Mouse (Mus musculus) testis, adult 2 months (tissue): Measurements from ENCODE around the gene Ccdc141. TPM values are rescaled to one million over a fixed set of nuclear protein-coding genes. Genes with fewer than 3 reads are reported as not detected.

ENCODE experiments used
- H3K27ac ChIP-seq: fragments of 200-500 bp; 2 replicates; pipeline ENCODE4 v1.5.1; 2012; ENCODE audit warnings: low read depth, low read length; ENCODE audit not compliant: control insufficient read depth, insufficient read depth
- H3K27me3 ChIP-seq: fragments of 200-500 bp; 2 replicates; pipeline ENCODE4 v1.6.1; 2012; ENCODE audit warnings: mild to moderate bottlenecking, low read length, moderate library complexity; ENCODE audit not compliant: control insufficient read depth, insufficient read depth
- H3K36me3 ChIP-seq: fragments of 200-500 bp; 2 replicates; pipeline ENCODE4 v1.6.1; 2012; ENCODE audit warnings: mild to moderate bottlenecking, low read length; ENCODE audit not compliant: control insufficient read depth, insufficient read depth
- H3K4me1 ChIP-seq: fragments of 200-500 bp; 2 replicates; pipeline ENCODE4 v1.6.1; 2012; ENCODE audit warnings: low read length; ENCODE audit not compliant: control insufficient read depth, insufficient read depth
- H3K4me3 ChIP-seq: fragments of 200-500 bp; 2 replicates; pipeline ENCODE4 v1.5.1; 2012; ENCODE audit warnings: low read depth, mild to moderate bottlenecking, low read length, moderate library complexity, mixed read lengths; ENCODE audit not compliant: control insufficient read depth
- CTCF ChIP-seq: fragments of 200-500 bp; IDR thresholded peaks from 2 replicates; pipeline ENCODE4 v1.5.1; 2012; ENCODE audit warnings: low read depth, mild to moderate bottlenecking, inconsistent platforms, low read length, moderate library complexity; ENCODE audit not compliant: control insufficient read depth, insufficient read depth, insufficient replicate concordance
- POLR2A ChIP-seq: fragments of 200-500 bp; IDR thresholded peaks from 2 replicates; pipeline ENCODE4 v1.6.1; 2012; ENCODE audit warnings: low read depth, mild to moderate bottlenecking, inconsistent platforms, low read length, moderate library complexity; ENCODE audit not compliant: control insufficient read depth
- polyA plus RNA-seq: library from polyadenylated mRNA; depleted of rRNA; stranded (reverse); fragments of >200 nt; gene quantifications from 2 replicates; pipeline ENCODE4 v1.2.3, GENCODE M21; 2012

The Ccdc141 gene
- polyA plus RNA-seq, 1 experiment: 1.2 TPM

- H3K4me3 ChIP-seq: no peak overlapping the region
- no peaks in the 10 kb centered on the region for H3K27me3 ChIP-seq
- H3K36me3 ChIP-seq: no peaks in the 10 kb centered on the region
- no peak overlapping the region for H3K27ac ChIP-seq
- TF ChIP-seq CTCF (no peak), POLR2A (no peak)
- H3K4me1 ChIP-seq: no peaks in the 10 kb centered on the region
Measured at GRCm38 (mm10) chr2:77151255-77151654, 19.2 kb downstream of the Ccdc141 start.

- no peaks in the 10 kb centered on the region for H3K36me3 ChIP-seq
- H3K27me3 ChIP-seq: no peaks in the 10 kb centered on the region
- H3K4me1 ChIP-seq: no peaks in the 10 kb centered on the region
- H3K4me3 ChIP-seq: no peak overlapping the region; the same call in 1 of the 2 replicates
- TF ChIP-seq CTCF (no peak), POLR2A (no peak)
- H3K27ac ChIP-seq: no peak overlapping the region
Measured at GRCm38 (mm10) chr2:77149576-77149975, 20.9 kb downstream of the Ccdc141 start.

GRCm38 (mm10) chr2:77148215-77148614, 22.2 kb downstream of the Ccdc141 start:
- TF ChIP-seq CTCF (no peak), POLR2A (no peak)
- Histone ChIP-seq H3K4me1 (no peaks in the 10 kb centered on the region), H3K4me3 (no peak overlapping the region), H3K27me3 (no peaks in the 10 kb centered on the region), H3K27ac (no peak overlapping the region), H3K36me3 (no peaks in the 10 kb centered on the region)

- Histone ChIP-seq H3K4me1 (no peaks in the 10 kb centered on the region), H3K36me3 (no peaks in the 10 kb centered on the region), H3K27me3 (no peaks in the 10 kb centered on the region), H3K27ac (0 out of 2 replicates have a peak overlapping the region, but pooled peaks have one; percentile 13), H3K4me3 (no peak overlapping the region)
- no peak for TF ChIP-seq POLR2A
- TF ChIP-seq CTCF: no peak
Measured at GRCm38 (mm10) chr2:77146968-77147367, 23.5 kb downstream of the Ccdc141 start.

- H3K27ac ChIP-seq: no peak overlapping the region
- no peak overlapping the region for H3K4me3 ChIP-seq
- no peaks in the 10 kb centered on the region for H3K27me3 ChIP-seq
- no peaks in the 10 kb centered on the region for H3K36me3 ChIP-seq
- H3K4me1 ChIP-seq: no peaks in the 10 kb centered on the region
- TF ChIP-seq CTCF: no peak
Measured at GRCm38 (mm10) chr2:77146291-77146690, 24.1 kb downstream of the Ccdc141 start.

- TF ChIP-seq CTCF: no peak
- TF ChIP-seq POLR2A: no peak
- Histone ChIP-seq H3K27ac (no peak overlapping the region), H3K36me3 (no peaks in the 10 kb centered on the region), H3K4me1 (no peaks in the 10 kb centered on the region), H3K4me3 (no peak overlapping the region), H3K27me3 (no peaks in the 10 kb centered on the region)
Measured at GRCm38 (mm10) chr2:77143536-77143935, 26.9 kb downstream of the Ccdc141 start.

GRCm38 (mm10) chr2:77138879-77139278, 31.6 kb downstream of the Ccdc141 start:
- Histone ChIP-seq H3K27ac (no peak overlapping the region), H3K27me3 (no peaks in the 10 kb centered on the region), H3K4me3 (no peak overlapping the region), H3K4me1 (no peaks in the 10 kb centered on the region), H3K36me3 (no peaks in the 10 kb centered on the region)
- TF ChIP-seq POLR2A (no peak), CTCF (no peak)

GRCm38 (mm10) chr2:77134906-77135305, 35.5 kb downstream of the Ccdc141 start:
- Histone ChIP-seq H3K27me3 (no peaks in the 10 kb centered on the region), H3K36me3 (no peaks in the 10 kb centered on the region), H3K4me1 (no peaks in the 10 kb centered on the region), H3K27ac (no peak overlapping the region), H3K4me3 (no peak overlapping the region)
- no peak for TF ChIP-seq CTCF
- no peak for TF ChIP-seq POLR2A
